Mouse (Mus musculus) left cerebral cortex, postnatal 14 days (tissue): Measurements from ENCODE around the gene Olfr1249. TPM values are rescaled to one million over a fixed set of nuclear protein-coding genes. Genes with fewer than 3 reads are reported as not detected.
"Not testable (repeated sequence)": the region's sequence is repeated elsewhere in the genome, so short reads cannot be mapped to it uniquely, and the experiment has no call there.

Experiments
- DNase-seq, 2 experiments: peaks; one replicate each; pipeline ENCODE4 v3.0.0; 2021 to 2022; ENCODE audit warnings: low spot score in 2 of 2, mixed read lengths in 1 of 2
- intact Hi-C: fragments of 180-260 bp; cut with DNase I; formaldehyde crosslinking; loops from one replicate; pipeline ENCODE4 v1.15.1; 2025
- long read RNA-seq, 2 experiments: library from polyadenylated mRNA; stranded (forward); transcript quantifications; one replicate each; pipeline ENCODE4 v2.0.0; 2021
- total RNA-seq, 2 experiments: library from RNA; stranded (reverse); gene quantifications; 2 replicates each; pipeline ENCODE4 v1.2.3; 2021

Olfr1249 gene
- not detected for total RNA-seq
- long read RNA-seq, experiment 1, result 0 reads
- long read RNA-seq, experiment 2, result 0 reads

DNA sequence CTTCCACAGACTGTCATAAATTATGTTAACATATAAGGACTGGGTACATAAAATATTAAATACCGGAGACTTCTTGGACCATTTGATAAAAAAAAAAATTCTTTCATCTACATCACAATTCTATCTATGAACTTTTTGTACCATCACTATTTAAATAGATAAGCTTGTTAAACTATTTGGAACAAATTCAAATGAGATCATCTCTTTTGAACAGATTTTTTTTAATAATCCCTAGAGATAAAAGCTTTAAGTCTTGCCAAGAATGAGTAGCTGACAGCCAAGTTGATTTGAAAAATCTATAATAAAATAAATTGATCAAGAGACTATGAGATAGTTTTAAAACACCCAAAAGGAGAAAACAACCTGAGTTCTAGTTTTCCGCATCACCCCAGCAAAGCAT is at the start of gene Olfr1249:
Olfr1249 (minus strand) TSS at position 101 of the 400 bp plus-strand sequence.
- no peak for DNase-seq
- intact Hi-C loops, result no loop called here

DNA sequence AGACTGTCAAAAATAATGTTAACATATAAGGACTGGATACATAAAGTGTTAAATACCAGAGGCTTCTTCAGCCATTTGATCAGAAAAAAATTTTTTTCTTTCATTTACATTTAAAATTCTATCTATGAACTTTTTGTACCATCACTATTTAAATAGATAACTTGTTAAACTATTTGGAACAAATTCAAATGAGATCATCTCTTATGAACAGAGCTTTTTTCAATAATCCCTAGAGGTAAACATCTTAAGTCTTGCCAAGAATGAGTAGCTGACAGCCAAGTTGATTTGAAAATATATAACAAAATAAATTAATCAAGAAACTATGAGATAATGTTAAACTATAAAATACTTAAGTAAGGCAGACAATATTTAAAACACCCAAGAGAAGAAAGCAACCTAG is 37.1 kb upstream of the Olfr1249 start, which contains the start of gene Olfr1251:
Olfr1251 (minus strand) TSS at position 101 of the 400 bp plus-strand sequence.
- intact Hi-C loops, result no loop called here
- DNase-seq, result no peak

DNA sequence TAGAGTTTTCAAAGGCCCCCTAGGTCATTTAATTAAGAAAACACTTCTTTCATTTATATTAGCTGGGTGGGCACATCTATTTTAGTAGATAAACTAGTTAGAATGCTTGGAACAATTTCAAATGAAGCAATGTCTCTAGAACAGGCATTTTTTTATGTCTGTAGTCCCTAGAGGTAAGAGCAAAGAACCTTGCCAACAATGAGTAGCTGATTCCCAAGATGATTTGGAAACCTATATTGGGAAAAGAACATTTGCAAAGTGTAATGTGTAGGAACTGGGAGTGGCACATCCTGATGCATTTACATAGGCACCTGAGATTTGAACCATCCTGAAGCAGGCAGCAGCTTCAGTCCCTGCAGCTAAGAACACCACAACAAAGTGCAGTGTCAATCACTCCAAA is 26.6 kb upstream of the Olfr1249 start, which contains the start of gene Olfr1250:
Olfr1250 (minus strand) TSS at position 101 of the 400 bp plus-strand sequence.
- DNase-seq, result no peak
- intact Hi-C loops, result loop anchor here (2.0 kb wide), 1 partner anchor 37 kb away; no protein-coding TSS in a partner anchor

GRCm38 (mm10) chr2:89618145-89618544 is 16.6 kb downstream of the Olfr1249 start, which contains the start of gene Olfr1248:
Gene Olfr1248 (minus strand): TSS chr2:89618245.
- intact Hi-C loops, DNase-seq: not testable (repeated sequence)

DNA sequence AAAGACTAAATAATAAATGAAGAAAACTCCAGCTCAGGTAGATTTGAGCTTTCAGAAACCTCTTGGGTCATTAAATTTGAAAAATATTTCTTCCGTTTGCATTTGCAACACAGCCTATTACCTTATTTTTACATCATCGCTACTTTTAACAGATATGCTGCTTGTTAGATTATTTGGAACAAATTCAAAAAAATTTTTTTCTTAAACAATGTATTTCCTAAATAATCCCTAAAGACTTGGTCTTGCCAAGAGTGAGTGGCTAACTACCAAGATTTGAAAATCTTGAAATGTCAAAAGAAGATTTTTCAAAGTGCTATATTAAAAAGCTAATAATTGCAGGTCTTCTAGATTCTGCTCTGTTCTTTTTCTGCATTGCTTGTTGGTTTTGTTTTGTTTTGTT is 20.8 kb downstream of the Olfr1249 start, which contains the start of gene Olfr1247:
Olfr1247 (minus strand) TSS at position 101 of the 400 bp plus-strand sequence.
- intact Hi-C loops, result no loop called here
- DNase-seq, result no peak

DNA sequence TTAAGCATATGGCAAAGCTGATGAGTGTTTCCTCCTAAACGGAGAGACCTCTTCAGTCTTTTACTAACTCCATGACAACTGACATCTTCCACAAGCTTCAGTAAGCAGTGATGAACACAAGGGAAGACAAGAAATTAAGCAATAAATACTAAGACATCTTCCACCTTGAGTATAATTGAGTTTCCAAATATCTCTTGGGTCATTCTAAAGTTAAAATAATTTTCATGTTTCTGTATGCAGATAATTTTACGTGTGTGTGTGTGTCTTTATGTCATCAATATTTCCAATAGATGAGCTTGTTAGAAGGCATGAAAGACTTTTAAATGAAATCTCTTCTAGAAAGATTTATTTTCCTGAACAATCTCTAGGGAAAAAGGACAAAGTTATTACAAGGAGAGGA is 41.7 kb downstream of the Olfr1249 start, which contains the start of gene Olfr1246:
Olfr1246 (minus strand) TSS at position 101 of the 400 bp plus-strand sequence.
- no peak for DNase-seq
- intact Hi-C loops, result no loop called here

Other genes with a start within 250 kb of the Olfr1249 start
- not detected for gene Olfr1238, start 225.3 kb downstream of the Olfr1249 start, total RNA-seq
- gene Olfr1239, start 214.6 kb downstream of the Olfr1249 start, total RNA-seq, result not detected
- not detected for gene Olfr1240, start 192.0 kb downstream of the Olfr1249 start, total RNA-seq
- not detected for gene Olfr1241, start 147.9 kb downstream of the Olfr1249 start, total RNA-seq
- gene Olfr1242, start 136.6 kb downstream of the Olfr1249 start, total RNA-seq, result not detected
- gene Olfr1243, start 103.5 kb downstream of the Olfr1249 start, total RNA-seq, result not detected
- gene Olfr1245, start 56.5 kb downstream of the Olfr1249 start, total RNA-seq, result not detected
- gene Olfr1246, start 41.8 kb downstream of the Olfr1249 start, total RNA-seq, result not detected
- gene Olfr1247, start 20.9 kb downstream of the Olfr1249 start, total RNA-seq, result under 1 TPM; 0.06 to 0.11 TPM
- gene Olfr1248, start 16.7 kb downstream of the Olfr1249 start, total RNA-seq, result not detected
- under 1 TPM; 0.07 to 0.15 TPM for gene Olfr1250, start 26.5 kb upstream of the Olfr1249 start, total RNA-seq
- not detected for gene Olfr1251, start 37.0 kb upstream of the Olfr1249 start, total RNA-seq
- gene Olfr1252, start 90.0 kb upstream of the Olfr1249 start, total RNA-seq, result not detected
- not detected for gene Olfr1253, start 122.1 kb upstream of the Olfr1249 start, total RNA-seq
- gene Olfr1254, start 158.6 kb upstream of the Olfr1249 start, total RNA-seq, result not detected
- gene Olfr1255, start 177.1 kb upstream of the Olfr1249 start, total RNA-seq, result not detected
- gene Olfr1256, start 206.6 kb upstream of the Olfr1249 start, total RNA-seq, result under 1 TPM in 1 of 2 experiments, not detected in 1; 0.04 TPM
- not detected for gene Olfr48, start 213.2 kb upstream of the Olfr1249 start, total RNA-seq
- gene Olfr1257, start 243.5 kb upstream of the Olfr1249 start, total RNA-seq, result not detected